Mouse (Mus musculus) cerebellum, adult 9-10 months (tissue): ENCODE measurements around the gene Utrn.

ENCODE experiments used
- DNase-seq: peaks from one replicate; pipeline ENCODE4 v3.0.0; 2022

Utrn gene

GRCm38 (mm10) chr10:12790881-12791280 lies 78.3 kb downstream of the Utrn start:
- DNase-seq: no peak

GRCm38 (mm10) chr10:12788529-12788928 lies 80.6 kb downstream of the Utrn start:
- DNase-seq: no peak

- DNase-seq: no peak
Measured at GRCm38 (mm10) chr10:12787965-12788364, 81.2 kb downstream of the Utrn start.

- no peak for DNase-seq
Measured at GRCm38 (mm10) chr10:12785299-12785698, 83.9 kb downstream of the Utrn start.

GRCm38 (mm10) chr10:12781381-12781907 lies 87.7 kb downstream of the Utrn start:
- no peak for DNase-seq

- no peak for DNase-seq
Measured at GRCm38 (mm10) chr10:12773178-12773577, 96.0 kb downstream of the Utrn start.

- DNase-seq: no peak
Measured at GRCm38 (mm10) chr10:12771511-12771910, 97.7 kb downstream of the Utrn start.

- no peak for DNase-seq
Measured at GRCm38 (mm10) chr10:12762668-12763067, 106.5 kb downstream of the Utrn start.

GRCm38 (mm10) chr10:12758702-12758988 lies 110.5 kb downstream of the Utrn start:
- no peak for DNase-seq

- no peak for DNase-seq
Measured at GRCm38 (mm10) chr10:12757943-12758701, 111.0 kb downstream of the Utrn start.

- DNase-seq: peak; percentile 43
Measured at GRCm38 (mm10) chr10:12756692-12757091, 112.5 kb downstream of the Utrn start.

- DNase-seq: no peak
Measured at GRCm38 (mm10) chr10:12754911-12755310, 114.3 kb downstream of the Utrn start.

GRCm38 (mm10) chr10:12754166-12754565 lies 115.0 kb downstream of the Utrn start:
- DNase-seq: no peak

- DNase-seq: no peak
Measured at GRCm38 (mm10) chr10:12743717-12744116, 125.4 kb downstream of the Utrn start.

- DNase-seq: no peak
Measured at GRCm38 (mm10) chr10:12739302-12739987, 129.7 kb downstream of the Utrn start.

- DNase-seq: no peak
Measured at GRCm38 (mm10) chr10:12737926-12738325, 131.2 kb downstream of the Utrn start.

- DNase-seq: no peak
Measured at GRCm38 (mm10) chr10:12736861-12737835, 132.0 kb downstream of the Utrn start.

- DNase-seq: no peak
Measured at GRCm38 (mm10) chr10:12735695-12736094, 133.5 kb downstream of the Utrn start.

- peak; percentile 68 for DNase-seq
Measured at GRCm38 (mm10) chr10:12731459-12731858, 137.7 kb downstream of the Utrn start.

GRCm38 (mm10) chr10:12729635-12730034 lies 139.5 kb downstream of the Utrn start:
- no peak for DNase-seq

- DNase-seq: no peak
Measured at GRCm38 (mm10) chr10:12729033-12729432, 140.1 kb downstream of the Utrn start.

- DNase-seq: no peak
Measured at GRCm38 (mm10) chr10:12727881-12728280, 141.3 kb downstream of the Utrn start.

- DNase-seq: no peak
Measured at GRCm38 (mm10) chr10:12726041-12726608, 143.0 kb downstream of the Utrn start.
